Mouse (Mus musculus): ENCODE measurements around the gene Col6a5. TPM values are rescaled to one million over a fixed set of nuclear protein-coding genes. Genes with fewer than 3 reads are reported as not detected.

Col6a5 gene
- polyA plus RNA-seq, 1 experiment from 2014 or later, result 0.19 TPM

- 49% methylated on average over 8 of the region's 8 CpGs for WGBS (ENCODE audit: insufficient replicate concordance)
- no peak overlapping the region for H3K4me2 ChIP-seq (ENCODE audit: low read depth, low read length)
- H3K9ac ChIP-seq (ENCODE audit: low read depth, low read length), result no peak overlapping the region
- H3K9me3 ChIP-seq (replicated peaks; ENCODE audit: control insufficient read depth, low read length), result no peaks in the 10 kb centered on the region
- no peaks in the 10 kb centered on the region for H3K36me3 ChIP-seq (ENCODE audit: control insufficient read depth, insufficient read depth)
- no peaks in the 10 kb centered on the region; the same call in 1 of the 2 replicates for H3K27me3 ChIP-seq (ENCODE audit: control insufficient read depth, insufficient read depth, low read depth, low read length)
- H3K4me1 ChIP-seq (ENCODE audit: control insufficient read depth, low read depth, low read length), result no peaks in the 10 kb centered on the region
- H3K4me3 ChIP-seq (ENCODE audit: low read depth, low read length), result no peak overlapping the region
- no peak for ATAC-seq (ENCODE audit: low read depth)
- no peak overlapping the region for H3K27ac ChIP-seq (ENCODE audit: low read length)
Measured at GRCm38 (mm10) chr9:105827076-105827647, 133.3 kb downstream of the Col6a5 start.

GRCm38 (mm10) chr9:105820711-105821110 lies 139.7 kb downstream of the Col6a5 start:
- Histone ChIP-seq H3K36me3 (ENCODE audit: control insufficient read depth, insufficient read depth) (no peaks in the 10 kb centered on the region), H3K4me1 (ENCODE audit: control insufficient read depth, low read depth, low read length) (no peaks in the 10 kb centered on the region), H3K4me3 (ENCODE audit: low read depth, low read length) (no peak overlapping the region), H3K4me2 (ENCODE audit: low read depth, low read length) (no peak overlapping the region), H3K27me3 (ENCODE audit: control insufficient read depth, insufficient read depth, low read depth, low read length) (no peaks in the 10 kb centered on the region), H3K27ac (ENCODE audit: low read length) (no peak overlapping the region), H3K9me3 (replicated peaks; ENCODE audit: control insufficient read depth, low read length) (no peaks in the 10 kb centered on the region), H3K9ac (ENCODE audit: low read depth, low read length) (no peak overlapping the region)
- WGBS (ENCODE audit: insufficient replicate concordance), result 65% methylated on average over 6 of the region's 6 CpGs
- ATAC-seq (ENCODE audit: low read depth), result no peak

- ATAC-seq (ENCODE audit: low read depth), result peak; percentile 88
- whole genome bisulfite sequencing (ENCODE audit: insufficient replicate concordance), result 67% methylated on average over 29 of the region's 29 CpGs
Measured at GRCm38 (mm10) chr9:105819155-105819709, 141.2 kb downstream of the Col6a5 start.

GRCm38 (mm10) chr9:105814436-105814835 lies 146.0 kb downstream of the Col6a5 start:
- no peaks in the 10 kb centered on the region for H3K27me3 ChIP-seq (ENCODE audit: control insufficient read depth, insufficient read depth, low read depth, low read length)
- H3K27ac ChIP-seq (ENCODE audit: low read length), result no peak overlapping the region
- H3K4me1 ChIP-seq (ENCODE audit: control insufficient read depth, low read depth, low read length), result no peaks in the 10 kb centered on the region
- WGBS (ENCODE audit: insufficient replicate concordance), result 58% methylated on average over 5 of the region's 5 CpGs
- no peaks in the 10 kb centered on the region for H3K36me3 ChIP-seq (ENCODE audit: control insufficient read depth, insufficient read depth)
- ATAC-seq (ENCODE audit: low read depth), result no peak
- no peaks in the 10 kb centered on the region for H3K9me3 ChIP-seq (replicated peaks; ENCODE audit: control insufficient read depth, low read length)
- H3K4me3 ChIP-seq (ENCODE audit: low read depth, low read length), result no peak overlapping the region
- no peak overlapping the region for H3K4me2 ChIP-seq (ENCODE audit: low read depth, low read length)
- no peak overlapping the region for H3K9ac ChIP-seq (ENCODE audit: low read depth, low read length)

More at GRCm38 (mm10) chr9:105819155-105819709, 141.2 kb downstream of the Col6a5 start:
- Histone ChIP-seq H3K4me3 (ENCODE audit: low read depth, low read length) (no peak overlapping the region), H3K4me2 (ENCODE audit: low read depth, low read length) (no peak overlapping the region), H3K9me3 (replicated peaks; ENCODE audit: control insufficient read depth, low read length) (no peaks in the 10 kb centered on the region), H3K4me1 (ENCODE audit: control insufficient read depth, low read depth, low read length) (no peaks in the 10 kb centered on the region), H3K27me3 (ENCODE audit: control insufficient read depth, insufficient read depth, low read depth, low read length) (no peaks in the 10 kb centered on the region), H3K36me3 (ENCODE audit: control insufficient read depth, insufficient read depth) (no peaks in the 10 kb centered on the region), H3K27ac (ENCODE audit: low read length) (no peak overlapping the region), H3K9ac (ENCODE audit: low read depth, low read length) (no peak overlapping the region)

GRCm38 (mm10) chr9:105811458-105811857 lies 149.0 kb downstream of the Col6a5 start:
- H3K4me2 ChIP-seq (ENCODE audit: low read depth, low read length), result no peak overlapping the region
- H3K4me3 ChIP-seq (ENCODE audit: low read depth, low read length), result no peak overlapping the region
- H3K9ac ChIP-seq (ENCODE audit: low read depth, low read length), result no peak overlapping the region
- H3K27me3 ChIP-seq (ENCODE audit: control insufficient read depth, insufficient read depth, low read depth, low read length), result no peaks in the 10 kb centered on the region
- 60% methylated on average over 7 of the region's 7 CpGs for WGBS (ENCODE audit: insufficient replicate concordance)
- no peak overlapping the region for H3K27ac ChIP-seq (ENCODE audit: low read length)
- no peaks in the 10 kb centered on the region for H3K36me3 ChIP-seq (ENCODE audit: control insufficient read depth, insufficient read depth)
- no peaks in the 10 kb centered on the region for H3K4me1 ChIP-seq (ENCODE audit: control insufficient read depth, low read depth, low read length)
- no peak for ATAC-seq (ENCODE audit: low read depth)
- no peaks in the 10 kb centered on the region for H3K9me3 ChIP-seq (replicated peaks; ENCODE audit: control insufficient read depth, low read length)

GRCm38 (mm10) chr9:105808920-105809505 lies 151.4 kb downstream of the Col6a5 start:
- Histone ChIP-seq H3K27me3 (ENCODE audit: control insufficient read depth, insufficient read depth, low read depth, low read length) (no peaks in the 10 kb centered on the region), H3K27ac (ENCODE audit: low read length) (no peak overlapping the region), H3K36me3 (ENCODE audit: control insufficient read depth, insufficient read depth) (no peaks in the 10 kb centered on the region), H3K4me1 (ENCODE audit: control insufficient read depth, low read depth, low read length) (no peaks in the 10 kb centered on the region), H3K4me3 (ENCODE audit: low read depth, low read length) (no peak overlapping the region), H3K9ac (ENCODE audit: low read depth, low read length) (no peak overlapping the region), H3K4me2 (ENCODE audit: low read depth, low read length) (no peak overlapping the region), H3K9me3 (replicated peaks; ENCODE audit: control insufficient read depth, low read length) (no peaks in the 10 kb centered on the region)
- 71% methylated on average over 17 of the region's 17 CpGs for WGBS (ENCODE audit: insufficient replicate concordance)
- no peak for ATAC-seq (ENCODE audit: low read depth)

Other genes with a start within 250 kb of the Col6a5 start
- 0.27 and 0.42 TPM in 2 replicates for gene Col6a6, start 132.5 kb downstream of the Col6a5 start, polyA plus RNA-seq (2015; fragmentation: Nextera tagmentation; extraction: Ambion mirVana)
- 0.47 TPM in 1 of 2 replicates, not detected in the other for gene Col6a4, start 136.1 kb upstream of the Col6a5 start, polyA plus RNA-seq (2015; fragmentation: Nextera tagmentation; extraction: Ambion mirVana)
- gene Glyctk, start 197.5 kb upstream of the Col6a5 start, polyA plus RNA-seq (2015; fragmentation: Nextera tagmentation; extraction: Ambion mirVana), result 26.5 and 33.0 TPM in 2 replicates
- gene Wdr82, start 210.3 kb upstream of the Col6a5 start, polyA plus RNA-seq (2015; fragmentation: Nextera tagmentation; extraction: Ambion mirVana), result 5.8 and 6.0 TPM in 2 replicates
- 9.7 and 11.5 TPM in 2 replicates for gene Ppm1m, start 239.1 kb upstream of the Col6a5 start, polyA plus RNA-seq (2015; fragmentation: Nextera tagmentation; extraction: Ambion mirVana)
- gene Twf2, start 242.5 kb upstream of the Col6a5 start, polyA plus RNA-seq (2015; fragmentation: Nextera tagmentation; extraction: Ambion mirVana), result 19.7 and 21.2 TPM in 2 replicates

Data from liver, embryonic 16.5 days (tissue).